Mouse (Mus musculus): ENCODE measurements around the gene Crybg3. TPM values are rescaled to one million over a fixed set of nuclear protein-coding genes. Genes with fewer than 3 reads are reported as not detected.
A peak's percentile ranks its signal among the peaks of the same experiment; 100 is the strongest.

Crybg3 gene
- polyA plus RNA-seq, 1 experiment from 2014 or later = 6.6 TPM

GRCm38 (mm10) chr16:59517447-59518219 is 83.1 kb downstream of the Crybg3 start:
- H3K4me1 ChIP-seq = no peaks in the 10 kb centered on the region
- ATAC-seq (ENCODE audit: low FRiP score, low read depth) = no peak
- H3K4me2 ChIP-seq (replicated peaks) = no peak overlapping the region
- no peak overlapping the region for H3K4me3 ChIP-seq
- H3K9ac ChIP-seq = no peak overlapping the region
- WGBS = 81% methylated on average over 15 of the region's 15 CpGs
- no peaks in the 10 kb centered on the region for H3K36me3 ChIP-seq
- no peak overlapping the region for H3K27ac ChIP-seq
- no peaks in the 10 kb centered on the region for H3K9me3 ChIP-seq
- H3K27me3 ChIP-seq (replicated peaks) = no peaks in the 10 kb centered on the region

GRCm38 (mm10) chr16:59516965-59517364 is 83.8 kb downstream of the Crybg3 start:
- no peak overlapping the region for H3K9ac ChIP-seq
- H3K4me1 ChIP-seq = no peaks in the 10 kb centered on the region
- H3K27ac ChIP-seq = no peak overlapping the region
- H3K4me3 ChIP-seq = no peak overlapping the region
- H3K27me3 ChIP-seq (replicated peaks) = no peaks in the 10 kb centered on the region
- ATAC-seq (ENCODE audit: low FRiP score, low read depth) = no peak
- no peak overlapping the region for H3K4me2 ChIP-seq (replicated peaks)
- H3K9me3 ChIP-seq = no peaks in the 10 kb centered on the region
- 96% methylated on average over 10 of the region's 10 CpGs for WGBS
- no peaks in the 10 kb centered on the region for H3K36me3 ChIP-seq

- Histone ChIP-seq H3K36me3 (no peaks in the 10 kb centered on the region), H3K27ac (no peak overlapping the region), H3K9ac (no peak overlapping the region), H3K9me3 (no peaks in the 10 kb centered on the region), H3K4me1 (no peaks in the 10 kb centered on the region), H3K4me3 (no peak overlapping the region), H3K27me3 (replicated peaks) (no peaks in the 10 kb centered on the region), H3K4me2 (replicated peaks) (no peak overlapping the region)
- 90% methylated on average over 5 of the region's 5 CpGs for WGBS
- no peak for ATAC-seq (ENCODE audit: low FRiP score, low read depth)
These were observed 85.6 kb downstream of the Crybg3 start for GRCm38 (mm10) chr16:59515169-59515568.

GRCm38 (mm10) chr16:59509830-59510229 is 90.9 kb downstream of the Crybg3 start:
- 86% methylated on average over 5 of the region's 5 CpGs for WGBS
- H3K9ac ChIP-seq = no peak overlapping the region

GRCm38 (mm10) chr16:59499180-59499579 is 101.6 kb downstream of the Crybg3 start:
- Histone ChIP-seq H3K27me3 (replicated peaks) (no peaks in the 10 kb centered on the region), H3K9me3 (no peaks in the 10 kb centered on the region), H3K4me1 (no peaks in the 10 kb centered on the region), H3K36me3 (peaks cover 4% of the 10 kb centered on the region), H3K27ac (no peak overlapping the region), H3K9ac (no peak overlapping the region), H3K4me2 (replicated peaks) (no peak overlapping the region), H3K4me3 (no peak overlapping the region)
- no peak for ATAC-seq (ENCODE audit: low FRiP score, low read depth)
- 84% methylated on average over 3 of the region's 3 CpGs for whole genome bisulfite sequencing

More at GRCm38 (mm10) chr16:59509830-59510229, 90.9 kb downstream of the Crybg3 start:
- Histone ChIP-seq H3K36me3 (no peaks in the 10 kb centered on the region; the same call in 1 of the 2 replicates), H3K4me2 (replicated peaks) (no peak overlapping the region), H3K4me1 (no peaks in the 10 kb centered on the region), H3K27ac (no peak overlapping the region), H3K9me3 (no peaks in the 10 kb centered on the region), H3K4me3 (no peak overlapping the region), H3K27me3 (replicated peaks) (no peaks in the 10 kb centered on the region)
- no peak for ATAC-seq (ENCODE audit: low FRiP score, low read depth)

DNA sequence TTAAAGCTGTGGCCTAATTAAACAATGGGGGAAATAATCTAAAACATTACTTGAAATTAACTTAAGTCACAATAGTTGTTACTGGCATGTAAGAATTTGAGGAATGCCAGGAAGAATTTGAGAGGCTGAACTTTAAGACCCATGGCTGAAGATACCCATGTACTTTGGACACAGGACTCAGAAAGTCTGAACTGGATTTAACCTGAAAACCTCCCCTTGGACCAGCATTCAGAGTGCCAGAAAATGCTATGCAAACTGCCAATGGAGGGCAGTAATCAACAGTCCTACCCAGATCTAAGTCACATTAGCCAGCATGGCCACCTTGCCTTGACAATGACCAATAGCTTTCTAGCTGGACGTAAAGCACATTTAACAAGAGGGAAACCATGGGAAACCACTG is 102.8 kb downstream of the Crybg3 start:
- Histone ChIP-seq H3K9ac (no peak overlapping the region), H3K36me3 (peaks cover 10% of the 10 kb centered on the region), H3K27ac (no peak overlapping the region), H3K4me2 (replicated peaks) (no peak overlapping the region), H3K4me3 (no peak overlapping the region), H3K9me3 (no peaks in the 10 kb centered on the region), H3K27me3 (replicated peaks) (no peaks in the 10 kb centered on the region), H3K4me1 (no peaks in the 10 kb centered on the region)
- ATAC-seq (ENCODE audit: low FRiP score, low read depth) = no peak
- 81% methylated on average over 1 of the region's 1 CpGs for WGBS

GRCm38 (mm10) chr16:59493199-59493598 is 107.6 kb downstream of the Crybg3 start:
- WGBS = 91% methylated on average over 14 of the region's 14 CpGs
- ATAC-seq (ENCODE audit: low FRiP score, low read depth) = no peak
- H3K9ac ChIP-seq = no peak overlapping the region
- H3K27ac ChIP-seq = no peak overlapping the region
- H3K27me3 ChIP-seq (replicated peaks) = no peaks in the 10 kb centered on the region
- H3K4me1 ChIP-seq = no peaks in the 10 kb centered on the region
- no peaks in the 10 kb centered on the region for H3K9me3 ChIP-seq
- peaks cover 25% of the 10 kb centered on the region for H3K36me3 ChIP-seq
- H3K4me3 ChIP-seq = no peak overlapping the region
- H3K4me2 ChIP-seq (replicated peaks) = no peak overlapping the region

- 92% methylated on average over 9 of the region's 9 CpGs for WGBS
- H3K27ac ChIP-seq = no peak overlapping the region
- peaks cover 31% of the 10 kb centered on the region for H3K36me3 ChIP-seq
These were observed 112.7 kb downstream of the Crybg3 start for GRCm38 (mm10) chr16:59487975-59488548.

GRCm38 (mm10) chr16:59487239-59487638 is 113.5 kb downstream of the Crybg3 start:
- peaks cover 28% of the 10 kb centered on the region for H3K36me3 ChIP-seq
- no peaks in the 10 kb centered on the region for H3K27me3 ChIP-seq (replicated peaks)
- no peak overlapping the region for H3K4me2 ChIP-seq (replicated peaks)
- no peaks in the 10 kb centered on the region for H3K9me3 ChIP-seq
- H3K9ac ChIP-seq = no peak overlapping the region
- 84% methylated on average over 7 of the region's 7 CpGs for WGBS
- ATAC-seq (ENCODE audit: low FRiP score, low read depth) = no peak
- H3K4me3 ChIP-seq = no peak overlapping the region
- no peaks in the 10 kb centered on the region for H3K4me1 ChIP-seq
- no peak overlapping the region for H3K27ac ChIP-seq

More at GRCm38 (mm10) chr16:59487975-59488548, 112.7 kb downstream of the Crybg3 start:
- Histone ChIP-seq H3K9me3 (no peaks in the 10 kb centered on the region), H3K9ac (no peak overlapping the region), H3K4me3 (no peak overlapping the region), H3K4me2 (replicated peaks) (no peak overlapping the region), H3K4me1 (no peaks in the 10 kb centered on the region), H3K27me3 (replicated peaks) (no peaks in the 10 kb centered on the region)
- ATAC-seq (ENCODE audit: low FRiP score, low read depth) = no peak

DNA sequence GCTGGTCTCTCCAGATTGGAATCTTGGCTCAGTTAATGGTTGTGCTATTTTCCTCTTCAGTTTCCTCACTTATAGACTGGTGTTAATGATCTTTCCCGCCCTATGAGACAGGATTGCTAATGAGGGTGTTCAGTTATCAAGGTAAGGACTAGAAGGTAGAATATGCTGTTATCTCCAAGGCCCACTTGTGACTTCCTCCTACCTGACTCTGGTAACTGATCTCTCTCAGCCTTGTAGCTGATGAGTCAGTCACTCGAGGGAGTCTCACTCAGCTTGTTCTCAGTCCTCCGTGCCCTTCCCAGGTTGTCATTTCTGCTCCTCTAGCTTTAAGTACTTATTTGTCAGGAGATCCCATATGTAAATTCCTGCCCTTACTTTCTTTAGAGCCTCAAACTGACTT is 122.8 kb downstream of the Crybg3 start:
- WGBS = 85% methylated on average over 3 of the region's 3 CpGs
- Histone ChIP-seq H3K9me3 (no peaks in the 10 kb centered on the region), H3K27me3 (replicated peaks) (no peaks in the 10 kb centered on the region), H3K4me3 (no peak overlapping the region), H3K27ac (no peak overlapping the region), H3K36me3 (peaks cover under 1% of the 10 kb centered on the region; the same call in 1 of the 2 replicates), H3K4me2 (replicated peaks) (no peak overlapping the region), H3K4me1 (no peaks in the 10 kb centered on the region), H3K9ac (no peak overlapping the region)
- ATAC-seq (ENCODE audit: low FRiP score, low read depth) = no peak

- Histone ChIP-seq H3K27me3 (replicated peaks) (no peaks in the 10 kb centered on the region), H3K27ac (no peak overlapping the region), H3K4me3 (no peak overlapping the region), H3K9ac (no peak overlapping the region), H3K4me1 (0 out of 2 replicates have a peak, but pooled peaks cover 3% of the 10 kb centered on the region), H3K9me3 (no peaks in the 10 kb centered on the region), H3K4me2 (replicated peaks) (no peak overlapping the region), H3K36me3 (no peaks in the 10 kb centered on the region)
- WGBS = 11% methylated on average over 1 of the region's 1 CpGs
- ATAC-seq (ENCODE audit: low FRiP score, low read depth) = no peak
These were observed 126.0 kb downstream of the Crybg3 start for GRCm38 (mm10) chr16:59474788-59475187.

DNA sequence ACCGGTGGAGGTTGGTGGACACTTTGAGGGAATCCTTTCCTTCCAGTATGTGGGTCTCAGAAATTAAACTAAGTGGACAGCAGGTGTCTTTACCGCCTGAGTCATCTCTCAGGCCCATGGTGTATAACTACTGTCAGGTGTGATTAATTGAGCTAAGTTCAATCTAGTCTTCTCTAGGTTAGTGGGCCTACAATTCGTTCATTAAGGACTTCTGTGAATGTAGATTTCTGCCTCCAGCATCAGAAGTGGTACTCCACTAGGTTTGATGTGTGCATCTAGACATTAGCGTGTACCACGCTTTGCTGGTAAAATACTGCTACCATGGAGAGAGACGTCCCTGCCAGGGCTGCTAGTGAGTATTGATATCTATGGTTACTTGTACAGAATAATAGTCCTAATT is 128.2 kb downstream of the Crybg3 start:
- Histone ChIP-seq H3K36me3 (no peaks in the 10 kb centered on the region), H3K27me3 (replicated peaks) (no peaks in the 10 kb centered on the region), H3K4me3 (peak overlapping the region; percentile 59; the same call in 1 of the 2 replicates), H3K9ac (peak overlapping the region; percentile 51; the same call in 1 of the 2 replicates), H3K27ac (no peak overlapping the region), H3K9me3 (no peaks in the 10 kb centered on the region), H3K4me2 (replicated peaks) (peak overlapping the region; percentile 75), H3K4me1 (0 out of 2 replicates have a peak, but pooled peaks cover 3% of the 10 kb centered on the region)
- 50% methylated on average over 6 of the region's 6 CpGs for WGBS
- no peak for ATAC-seq (ENCODE audit: low FRiP score, low read depth)
